In the genomic region with DNA sequence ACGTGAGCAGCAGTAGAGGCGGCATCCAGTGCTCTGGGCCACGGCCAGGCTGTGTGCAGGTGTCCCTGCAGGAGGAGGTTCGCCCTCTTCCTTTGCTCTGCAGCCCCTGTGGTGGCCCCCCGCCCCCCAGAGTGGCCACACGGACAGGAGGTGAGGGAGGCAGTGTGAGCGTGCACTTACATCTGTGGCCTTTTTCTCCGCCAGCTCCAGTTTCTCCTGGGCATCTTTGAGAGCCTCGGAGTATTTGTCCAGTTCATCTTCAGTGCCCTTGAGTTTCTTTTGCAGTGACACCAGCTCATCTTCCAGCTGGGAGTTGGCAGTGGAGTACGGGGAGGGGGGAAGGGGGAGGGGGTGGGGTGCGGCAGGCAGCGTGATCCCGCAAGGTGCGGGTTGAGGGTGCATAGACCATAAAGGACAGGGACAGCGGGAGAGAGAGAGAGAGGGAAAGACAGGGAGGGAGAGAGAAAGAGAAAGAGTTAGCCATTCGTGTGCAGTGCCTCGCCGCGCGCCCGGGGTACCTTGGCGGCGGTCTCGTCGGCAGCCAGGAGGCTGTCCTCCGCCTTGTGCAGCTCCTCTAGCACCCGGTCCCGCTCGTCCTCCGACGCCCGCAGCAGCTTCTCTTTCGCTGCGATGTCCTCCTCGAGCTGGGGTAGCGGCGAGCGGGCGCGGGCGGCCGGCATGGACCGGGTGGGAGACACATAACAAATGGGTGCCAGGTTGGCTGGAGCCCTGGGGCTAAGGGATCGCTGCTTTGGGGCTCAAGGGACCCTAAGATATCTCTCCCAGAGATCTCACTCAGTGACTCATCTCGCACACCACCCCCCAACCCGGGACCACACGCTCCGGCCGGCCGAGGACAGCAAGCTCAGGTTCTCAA, we compare ENCODE assay signal across 7 mouse cellular contexts. TPM values are rescaled to one million over a fixed set of nuclear protein-coding genes. Genes with fewer than 3 reads are reported as not detected.
A peak's percentile ranks its signal among the peaks of the same experiment; 100 is the strongest.
DNase-seq lines count a peak whose midpoint lies in the region; ATAC-seq and TF ChIP-seq lines count a peak whose summit lies in the region.

No protein-coding gene starts in this region.

- H3K9ac ChIP-seq in lung, postnatal 0 days (replicated peaks; ENCODE audit: low read depth) = peak overlapping the region; percentile 69
- peak overlapping the region; percentile 62 for H3K9ac ChIP-seq in forebrain, embryonic 12.5 days
- peak overlapping the region; percentile 74 for H3K9ac ChIP-seq in neural tube, embryonic 13.5 days

- TF ChIP-seq POLR2A in brain, embryonic 14.5 days (IDR thresholded peaks at IDR 0.05; ENCODE audit: borderline replicate concordance, extremely low read depth, insufficient read depth, insufficient read length, poor library complexity, severe bottlenecking) = no peak

- peak overlapping the region; percentile 88 for H3K4me2 ChIP-seq in lung, postnatal 0 days (replicated peaks; ENCODE audit: low read depth, low read length)
- peak overlapping the region; percentile 88 for H3K4me2 ChIP-seq in forebrain, embryonic 12.5 days
- H3K4me2 ChIP-seq in neural tube, embryonic 13.5 days = peak overlapping the region; percentile 86

- WGBS in lung, postnatal 0 days = 1% methylated on average over 45 of the region's 50 CpGs
- WGBS in forebrain, embryonic 12.5 days = under 1% methylated on average over 44 of the region's 50 CpGs
- WGBS in neural tube, embryonic 13.5 days = 1% methylated on average over 50 of the region's 50 CpGs

- TF ChIP-seq CTCF in lung, postnatal 0 days (IDR thresholded peaks at IDR 0.05) = 0 out of 2 replicates have a peak, but pooled peaks have one; percentile 2
- TF ChIP-seq CTCF in brain, embryonic 14.5 days (IDR thresholded peaks at IDR 0.05; ENCODE audit: borderline replicate concordance, extremely low read depth, insufficient read depth, insufficient read length) = no peak

- no peak for ATAC-seq in lung, postnatal 0 days
- ATAC-seq in forebrain, embryonic 12.5 days (ENCODE audit: low FRiP score) = no peak
- no peak for ATAC-seq in neural tube, embryonic 13.5 days (ENCODE audit: low read depth)

- H3K36me3 ChIP-seq in lung, postnatal 0 days (ENCODE audit: insufficient read depth, low read length) = no peaks in the 10 kb centered on the region
- H3K36me3 ChIP-seq in forebrain, embryonic 12.5 days (replicated peaks) = no peaks in the 10 kb centered on the region
- H3K36me3 ChIP-seq in neural tube, embryonic 13.5 days = no peaks in the 10 kb centered on the region

- no peaks in the 10 kb centered on the region for H3K27me3 ChIP-seq in lung, postnatal 0 days (replicated peaks; ENCODE audit: insufficient read depth, low read length)
- H3K27me3 ChIP-seq in forebrain, embryonic 12.5 days = peaks cover 57% of the 10 kb centered on the region
- H3K27me3 ChIP-seq in neural tube, embryonic 13.5 days = peaks cover 71% of the 10 kb centered on the region

- peak overlapping the region; percentile 66 for H3K4me3 ChIP-seq in lung, postnatal 0 days (ENCODE audit: low read depth, low read length)
- peak overlapping the region; percentile 49 for H3K4me3 ChIP-seq in forebrain, embryonic 12.5 days (replicated peaks)
- peak overlapping the region; percentile 50 for H3K4me3 ChIP-seq in neural tube, embryonic 13.5 days

- peak overlapping the region; percentile 89 for H3K27ac ChIP-seq in lung, postnatal 0 days (ENCODE audit: low read length)
- no peak overlapping the region for H3K27ac ChIP-seq in forebrain, embryonic 12.5 days
- no peak overlapping the region; the same call in 1 of the 2 replicates for H3K27ac ChIP-seq in neural tube, embryonic 13.5 days (replicated peaks)

- TF ChIP-seq EP300 in lung, postnatal 0 days (IDR thresholded peaks at IDR 0.05) = no peak

- no peaks in the 10 kb centered on the region for H3K9me3 ChIP-seq in lung, postnatal 0 days (ENCODE audit: low read length)
- no peaks in the 10 kb centered on the region for H3K9me3 ChIP-seq in forebrain, embryonic 12.5 days
- no peaks in the 10 kb centered on the region for H3K9me3 ChIP-seq in neural tube, embryonic 13.5 days

- peak; percentile 23 for DNase-seq in lung, postnatal 0 days (ENCODE audit: low spot score)
- no peak for DNase-seq in lung, postnatal 10 days
- peak; percentile 43 for DNase-seq in brain, embryonic 14.5 days (ENCODE audit: low read depth)
- peak; percentile 55 for DNase-seq in kidney, postnatal 10 days
- no peak for DNase-seq in MN1 (ENCODE audit: low spot score)

- peaks cover 8% of the 10 kb centered on the region; the same call in 1 of the 2 replicates for H3K4me1 ChIP-seq in lung, postnatal 0 days (ENCODE audit: insufficient read depth, low read depth, low read length)
- peaks cover 47% of the 10 kb centered on the region for H3K4me1 ChIP-seq in forebrain, embryonic 12.5 days
- peaks cover 41% of the 10 kb centered on the region for H3K4me1 ChIP-seq in neural tube, embryonic 13.5 days (replicated peaks)

RNA-seq across cellular contexts. Expression of a gene that starts 1.4 kb away (rescaled TPM):
- polyA plus RNA-seq in lung, postnatal 0 days (2015; fragmentation: Nextera tagmentation; extraction: Ambion mirVana) = 695 and 781 TPM in 2 replicates
- 110 and 133 TPM in 2 replicates for polyA plus RNA-seq in brain, embryonic 14.5 days (2012; rRNA removed)
- 218 and 280 TPM in 2 replicates for polyA plus RNA-seq in forebrain, embryonic 12.5 days (2016; fragmentation: Nextera tagmentation; extraction: Ambion mirVana)
- 209 and 261 TPM in 2 replicates for polyA plus RNA-seq in neural tube, embryonic 13.5 days (2015; fragmentation: Nextera tagmentation; extraction: Ambion mirVana)

Comparison
In these comparisons a context has a peak if more than half of its experiments do, and no peak if none do; other contexts are left out.
1. DNase-seq: peak in lung, postnatal 0 days (single experiment), brain, embryonic 14.5 days (single experiment) and kidney, postnatal 10 days (single experiment); none in lung, postnatal 10 days (single experiment) and MN1 (single experiment).
2. Peak in every context shown above with its lines, with median percentiles within 50 percentile points of each other: H3K4me2 ChIP-seq, H3K4me3 ChIP-seq and H3K9ac ChIP-seq.